Mouse (Mus musculus): Measurements from ENCODE around the gene Pigk. TPM values are rescaled to one million over a fixed set of nuclear protein-coding genes. Genes with fewer than 3 reads are reported as not detected.

Pigk gene
- polyA plus RNA-seq, 1 experiment from 2014 or later: 42.8 TPM

- no peak overlapping the region for H3K4me3 ChIP-seq
- peaks cover 21% of the 10 kb centered on the region for H3K4me1 ChIP-seq
- 53% methylated on average over 12 of the region's 12 CpGs for whole genome bisulfite sequencing
- H3K4me2 ChIP-seq: no peak overlapping the region
- peak; percentile 29; the same call in 1 of the 2 replicates for ATAC-seq (ENCODE audit: borderline replicate concordance, extremely low read depth, low FRiP score, low TSS enrichment)
- H3K9ac ChIP-seq: no peak overlapping the region
- H3K9me3 ChIP-seq: no peaks in the 10 kb centered on the region
- no peaks in the 10 kb centered on the region for H3K36me3 ChIP-seq
- no peak overlapping the region for H3K27ac ChIP-seq
- H3K27me3 ChIP-seq: no peaks in the 10 kb centered on the region
These were observed 43.8 kb downstream of the Pigk start for GRCm38 (mm10) chr3:152757464-152758393.

DNA sequence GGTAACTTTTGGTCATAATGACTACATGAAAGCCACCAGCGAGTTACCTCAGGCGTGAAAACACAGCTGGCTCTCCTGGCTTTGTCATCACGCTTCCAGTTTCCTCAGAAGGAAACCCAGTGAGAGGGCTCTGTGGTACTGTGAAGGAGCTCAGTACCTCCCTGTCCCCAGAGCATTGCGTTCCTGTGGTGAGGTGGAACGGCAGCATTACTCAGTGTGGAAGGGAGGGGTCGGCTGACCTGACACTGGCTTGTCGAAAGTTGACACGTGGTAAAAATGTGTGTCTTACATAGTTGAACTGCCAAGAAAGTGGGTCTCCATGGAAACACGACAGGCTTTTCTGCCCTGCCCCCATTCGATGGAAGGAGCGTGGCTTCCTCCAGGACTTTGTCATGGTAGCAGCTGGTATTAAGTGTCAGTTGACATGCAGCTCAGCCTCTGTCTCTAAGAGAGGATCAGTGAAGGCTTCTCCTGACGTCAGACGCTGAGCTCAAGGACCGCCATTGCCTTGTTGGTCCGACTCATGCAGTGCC is 44.7 kb downstream of the Pigk start:
- Histone ChIP-seq H3K4me1 (peaks cover 28% of the 10 kb centered on the region), H3K27ac (no peak overlapping the region), H3K9me3 (no peaks in the 10 kb centered on the region), H3K36me3 (no peaks in the 10 kb centered on the region), H3K4me2 (peak overlapping the region; percentile 9; the same call in 1 of the 2 replicates), H3K9ac (no peak overlapping the region), H3K27me3 (no peaks in the 10 kb centered on the region), H3K4me3 (no peak overlapping the region)
- ATAC-seq (ENCODE audit: borderline replicate concordance, extremely low read depth, low FRiP score, low TSS enrichment): peak; percentile 41; the same call in 1 of the 2 replicates
- WGBS: 37% methylated on average over 15 of the region's 15 CpGs

- ATAC-seq (ENCODE audit: borderline replicate concordance, extremely low read depth, low FRiP score, low TSS enrichment): no peak
- H3K4me2 ChIP-seq: no peak overlapping the region
- no peaks in the 10 kb centered on the region for H3K27me3 ChIP-seq
- H3K9me3 ChIP-seq: no peaks in the 10 kb centered on the region
- no peak overlapping the region for H3K4me3 ChIP-seq
- no peaks in the 10 kb centered on the region for H3K36me3 ChIP-seq
- H3K9ac ChIP-seq: no peak overlapping the region
- no peak overlapping the region for H3K27ac ChIP-seq
- 27% methylated on average over 7 of the region's 7 CpGs for WGBS
- peaks cover 35% of the 10 kb centered on the region for H3K4me1 ChIP-seq
These were observed 47.2 kb downstream of the Pigk start for GRCm38 (mm10) chr3:152761116-152761515.

GRCm38 (mm10) chr3:152761661-152762060 is 47.8 kb downstream of the Pigk start:
- ATAC-seq (ENCODE audit: borderline replicate concordance, extremely low read depth, low FRiP score, low TSS enrichment): peak; percentile 19; the same call in 1 of the 2 replicates
- Histone ChIP-seq H3K4me1 (peaks cover 35% of the 10 kb centered on the region), H3K27ac (0 out of 2 replicates have a peak overlapping the region, but pooled peaks have one; percentile 19), H3K36me3 (no peaks in the 10 kb centered on the region), H3K4me3 (no peak overlapping the region), H3K9me3 (no peaks in the 10 kb centered on the region), H3K9ac (no peak overlapping the region), H3K4me2 (no peak overlapping the region), H3K27me3 (no peaks in the 10 kb centered on the region)
- WGBS: 55% methylated on average over 8 of the region's 8 CpGs

DNA sequence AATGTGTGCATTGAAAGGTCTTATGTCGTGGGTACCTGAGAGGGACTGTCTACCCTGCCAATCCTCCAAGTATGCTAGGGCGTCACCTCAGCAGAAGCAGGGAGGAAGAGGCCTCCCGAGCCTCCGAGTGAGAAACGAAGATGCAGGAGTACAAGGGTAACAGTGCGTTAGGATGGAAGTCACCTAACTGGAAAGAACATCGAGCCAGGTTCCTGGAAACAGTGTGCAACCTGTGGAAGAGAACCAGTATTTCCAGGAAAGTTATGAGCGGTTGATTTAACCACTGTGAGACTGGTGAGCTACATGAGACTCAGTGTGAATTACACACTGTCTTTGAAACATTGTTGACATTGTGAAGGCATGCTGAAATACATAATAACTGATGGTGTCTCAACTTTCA is 48.4 kb downstream of the Pigk start:
- WGBS: 84% methylated on average over 8 of the region's 8 CpGs
- H3K36me3 ChIP-seq: no peaks in the 10 kb centered on the region
- H3K4me3 ChIP-seq: no peak overlapping the region
- H3K4me2 ChIP-seq: no peak overlapping the region
- no peaks in the 10 kb centered on the region for H3K9me3 ChIP-seq
- no peak overlapping the region for H3K27ac ChIP-seq
- ATAC-seq (ENCODE audit: borderline replicate concordance, extremely low read depth, low FRiP score, low TSS enrichment): no peak
- H3K4me1 ChIP-seq: peaks cover 35% of the 10 kb centered on the region
- no peaks in the 10 kb centered on the region for H3K27me3 ChIP-seq
- no peak overlapping the region for H3K9ac ChIP-seq

- no peaks in the 10 kb centered on the region for H3K27me3 ChIP-seq
- H3K4me3 ChIP-seq: peak overlapping the region; percentile 36
- H3K4me1 ChIP-seq: peaks cover 27% of the 10 kb centered on the region
- H3K4me2 ChIP-seq: peak overlapping the region; percentile 59
- H3K9ac ChIP-seq: peak overlapping the region; percentile 31; the same call in 1 of the 2 replicates
- H3K27ac ChIP-seq: peak overlapping the region; percentile 69
- H3K9me3 ChIP-seq: no peaks in the 10 kb centered on the region
- no peaks in the 10 kb centered on the region for H3K36me3 ChIP-seq
- whole genome bisulfite sequencing: 24% methylated on average over 26 of the region's 26 CpGs
- ATAC-seq (ENCODE audit: borderline replicate concordance, extremely low read depth, low FRiP score, low TSS enrichment): peak; percentile 50
These were observed 49.4 kb downstream of the Pigk start for GRCm38 (mm10) chr3:152763139-152763882.

GRCm38 (mm10) chr3:152764516-152765312 is 50.8 kb downstream of the Pigk start:
- H3K9ac ChIP-seq: no peak overlapping the region
- H3K4me1 ChIP-seq: peaks cover 19% of the 10 kb centered on the region
- H3K27ac ChIP-seq: no peak overlapping the region
- no peaks in the 10 kb centered on the region for H3K36me3 ChIP-seq
- no peaks in the 10 kb centered on the region for H3K9me3 ChIP-seq
- 63% methylated on average over 8 of the region's 8 CpGs for WGBS
- H3K4me2 ChIP-seq: no peak overlapping the region
- no peak for ATAC-seq (ENCODE audit: borderline replicate concordance, extremely low read depth, low FRiP score, low TSS enrichment)
- no peaks in the 10 kb centered on the region for H3K27me3 ChIP-seq
- H3K4me3 ChIP-seq: no peak overlapping the region

GRCm38 (mm10) chr3:152767485-152767884 is 53.6 kb downstream of the Pigk start:
- no peaks in the 10 kb centered on the region for H3K27me3 ChIP-seq
- no peaks in the 10 kb centered on the region for H3K9me3 ChIP-seq
- H3K36me3 ChIP-seq: no peaks in the 10 kb centered on the region
- no peak overlapping the region for H3K27ac ChIP-seq
- no peak overlapping the region for H3K9ac ChIP-seq
- no peak for ATAC-seq (ENCODE audit: borderline replicate concordance, extremely low read depth, low FRiP score, low TSS enrichment)
- H3K4me3 ChIP-seq: no peak overlapping the region
- no peak overlapping the region for H3K4me2 ChIP-seq
- WGBS: 56% methylated on average over 11 of the region's 11 CpGs
- H3K4me1 ChIP-seq: peaks cover 14% of the 10 kb centered on the region

DNA sequence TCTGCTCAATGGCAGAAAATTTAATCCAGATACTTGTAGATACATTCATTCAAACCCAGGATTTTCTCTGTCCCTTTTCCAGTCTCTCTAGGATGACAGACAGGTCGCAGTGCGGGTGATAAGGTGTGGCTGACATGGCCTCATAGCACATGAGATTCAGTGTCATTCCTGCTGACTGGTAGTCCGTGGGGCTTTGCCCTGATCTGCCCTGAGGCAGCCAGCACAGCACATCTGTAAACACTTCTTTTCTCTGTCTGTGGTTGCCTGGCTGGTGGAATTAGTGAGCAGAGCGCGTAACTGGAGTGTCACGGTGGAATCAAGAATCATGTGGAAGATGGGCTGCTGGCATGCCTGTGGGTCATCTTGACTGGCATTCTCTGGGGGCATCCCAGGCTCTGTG is 56.2 kb downstream of the Pigk start:
- Histone ChIP-seq H3K9ac (no peak overlapping the region), H3K4me3 (no peak overlapping the region), H3K4me2 (no peak overlapping the region), H3K9me3 (no peaks in the 10 kb centered on the region), H3K36me3 (no peaks in the 10 kb centered on the region), H3K27me3 (no peaks in the 10 kb centered on the region), H3K4me1 (peaks cover 2% of the 10 kb centered on the region; the same call in 1 of the 2 replicates), H3K27ac (no peak overlapping the region)
- 80% methylated on average over 6 of the region's 6 CpGs for WGBS
- ATAC-seq (ENCODE audit: borderline replicate concordance, extremely low read depth, low FRiP score, low TSS enrichment): no peak

- H3K4me3 ChIP-seq: no peak overlapping the region
- no peak for ATAC-seq (ENCODE audit: borderline replicate concordance, extremely low read depth, low FRiP score, low TSS enrichment)
- no peaks in the 10 kb centered on the region for H3K4me1 ChIP-seq
- H3K4me2 ChIP-seq: no peak overlapping the region
- no peak overlapping the region for H3K9ac ChIP-seq
- WGBS: 62% methylated on average over 6 of the region's 6 CpGs
- no peaks in the 10 kb centered on the region for H3K36me3 ChIP-seq
- no peaks in the 10 kb centered on the region for H3K9me3 ChIP-seq
- no peaks in the 10 kb centered on the region for H3K27me3 ChIP-seq
- no peak overlapping the region for H3K27ac ChIP-seq
These were observed 62.5 kb downstream of the Pigk start for GRCm38 (mm10) chr3:152776363-152776762.

GRCm38 (mm10) chr3:152776872-152777540 is 63.1 kb downstream of the Pigk start:
- H3K9ac ChIP-seq: no peak overlapping the region
- no peak for ATAC-seq (ENCODE audit: borderline replicate concordance, extremely low read depth, low FRiP score, low TSS enrichment)
- H3K4me2 ChIP-seq: no peak overlapping the region
- H3K4me1 ChIP-seq: no peaks in the 10 kb centered on the region
- H3K4me3 ChIP-seq: no peak overlapping the region
- no peaks in the 10 kb centered on the region for H3K27me3 ChIP-seq
- no peak overlapping the region for H3K27ac ChIP-seq
- no peaks in the 10 kb centered on the region for H3K9me3 ChIP-seq
- WGBS: 55% methylated on average over 16 of the region's 16 CpGs
- no peaks in the 10 kb centered on the region for H3K36me3 ChIP-seq

Measured in lung, embryonic 15.5 days (tissue).